Mouse (Mus musculus) cerebral cortex, adult 2 months (tissue): ENCODE data around the gene Cav2.

Source experiments
- WGBS: fragments of 180-500 bp; shearing (Covaris S2); methylation state at CpG from one replicate; pipeline ENCODE4 v1.1.7; 2018; 5-methylcytosine and 5-hydroxymethylcytosine counted together

The Cav2 gene

GRCm38 (mm10) chr6:17309260-17309659 lies 28.3 kb downstream of the Cav2 start:
- WGBS = 54% methylated on average over 2 of the region's 2 CpGs

DNA sequence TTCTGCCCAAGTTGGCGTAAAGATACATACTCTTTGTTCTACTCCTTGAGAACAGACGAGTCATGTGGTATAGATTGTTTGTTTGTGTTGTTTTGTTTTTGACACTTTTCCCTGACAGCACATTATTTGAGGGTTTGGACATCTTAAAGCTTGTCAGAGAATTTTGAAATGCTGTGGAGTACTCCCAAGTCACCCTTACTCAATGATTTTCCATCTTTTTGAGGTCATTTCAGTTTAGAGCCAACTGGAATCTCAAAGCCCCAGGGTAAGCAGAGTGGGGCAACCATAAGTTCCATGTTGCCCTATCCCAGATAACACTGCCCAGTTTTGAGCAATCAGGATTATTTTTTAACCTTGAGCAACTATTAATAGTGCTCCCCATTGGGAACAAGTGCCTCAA lies 33.3 kb downstream of the Cav2 start:
- WGBS = 91% methylated on average over 2 of the region's 2 CpGs

GRCm38 (mm10) chr6:17314659-17315616 lies 34.0 kb downstream of the Cav2 start:
- 84% methylated on average over 5 of the region's 5 CpGs for WGBS

DNA sequence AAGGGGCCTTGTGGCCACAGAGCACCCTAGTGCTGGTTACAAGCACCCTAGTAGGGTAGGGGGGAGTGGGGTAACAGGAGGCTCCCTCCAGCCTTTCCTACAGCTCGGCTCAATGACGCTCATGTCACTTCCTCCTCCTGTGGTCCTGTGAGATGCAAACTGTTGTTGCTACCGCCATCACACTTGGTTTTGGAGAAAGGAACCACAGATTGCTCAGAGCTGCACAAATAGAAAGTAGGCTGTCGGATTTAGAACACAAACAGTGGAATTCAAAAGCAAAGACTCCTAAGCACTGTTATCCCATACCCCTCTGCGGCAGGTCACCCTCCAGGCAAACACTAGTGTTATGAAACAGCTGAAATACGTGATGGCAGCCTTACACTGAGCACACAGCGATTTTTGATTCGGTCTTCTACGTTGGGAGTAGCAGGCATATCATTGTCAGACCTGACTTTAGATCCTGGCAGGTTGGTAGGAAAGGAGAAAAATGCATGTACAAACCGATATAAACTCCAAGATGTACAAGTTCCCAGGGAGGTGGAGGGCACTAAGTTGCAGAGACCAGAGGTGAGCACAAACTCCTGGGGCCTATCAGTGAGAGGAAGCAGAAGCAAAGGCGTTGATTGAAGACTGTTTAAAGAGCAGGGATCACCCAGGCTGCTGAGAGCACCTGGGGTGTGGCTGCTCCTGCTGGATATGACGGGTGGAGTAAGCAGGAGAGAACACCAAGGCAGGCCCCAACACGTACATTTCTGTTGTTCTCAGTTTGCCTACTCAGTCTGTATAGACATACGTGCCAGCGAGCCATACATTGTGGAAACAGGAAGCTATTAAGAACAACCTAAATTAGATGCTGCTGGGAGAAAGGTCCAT lies 35.5 kb downstream of the Cav2 start:
- 60% methylated on average over 15 of the region's 15 CpGs for WGBS

GRCm38 (mm10) chr6:17317167-17317524 lies 36.2 kb downstream of the Cav2 start:
- 11% methylated on average over 1 of the region's 1 CpGs for WGBS

- WGBS = 68% methylated on average over 1 of the region's 1 CpGs
These were observed 37.0 kb downstream of the Cav2 start for GRCm38 (mm10) chr6:17317944-17318343.

DNA sequence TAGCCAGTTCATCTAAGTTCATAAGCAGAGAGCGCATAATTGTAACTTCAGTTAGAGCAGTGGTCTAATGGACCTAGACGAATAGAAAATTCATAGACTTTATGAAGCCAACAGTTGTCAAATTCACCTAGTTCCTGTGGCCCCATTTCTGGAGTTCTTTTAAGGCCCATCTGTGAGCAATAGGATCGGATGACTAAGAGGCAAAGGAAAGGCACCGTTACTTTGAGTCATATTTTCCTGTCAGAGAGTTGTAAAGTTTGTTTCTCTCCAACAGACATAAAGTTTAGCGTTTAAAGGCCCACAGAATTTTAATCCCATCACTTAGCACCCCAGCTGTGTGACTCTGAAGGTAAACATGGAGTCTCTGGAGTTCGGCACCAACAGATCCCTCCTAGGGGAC lies 41.0 kb downstream of the Cav2 start:
- whole genome bisulfite sequencing = 75% methylated on average over 6 of the region's 6 CpGs

- 63% methylated on average over 11 of the region's 11 CpGs for WGBS
These were observed 46.2 kb downstream of the Cav2 start for GRCm38 (mm10) chr6:17327216-17327615.

DNA sequence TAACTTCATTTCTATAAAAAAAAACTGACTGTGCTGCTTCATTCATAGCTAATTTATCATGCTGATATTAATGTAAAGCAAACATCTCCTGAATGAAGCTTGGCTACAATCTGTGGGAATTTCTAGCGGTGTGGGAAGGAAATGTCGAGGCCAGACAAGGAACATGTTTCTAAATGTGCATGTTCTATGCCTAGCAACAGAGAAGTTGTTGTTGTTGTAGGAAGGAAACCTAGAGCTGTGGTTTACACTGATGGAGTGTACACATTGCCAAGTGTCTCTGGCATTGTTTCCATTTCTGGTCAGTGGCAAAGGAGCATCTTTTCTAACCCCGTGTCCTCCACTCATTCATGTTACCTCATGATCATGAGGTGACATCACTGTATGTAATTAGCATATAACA lies 48.8 kb downstream of the Cav2 start:
- 42% methylated on average over 3 of the region's 3 CpGs for WGBS

GRCm38 (mm10) chr6:17337724-17338123 lies 56.7 kb downstream of the Cav2 start:
- WGBS = 72% methylated on average over 2 of the region's 2 CpGs
